Mouse (Mus musculus): ENCODE measurements around the gene Cts3. TPM values are rescaled to one million over a fixed set of nuclear protein-coding genes. Genes with fewer than 3 reads are reported as not detected.
"Not testable (repeated sequence)": the region's sequence is repeated elsewhere in the genome, so short reads cannot be mapped to it uniquely, and the experiment has no call there.

Cts3 gene
- not detected for total RNA-seq (2021)

- DNase-seq (ENCODE audit: low spot score) = no peak
- intact Hi-C loops (cut with DNase I) = no loop called here
Measured at GRCm38 (mm10) chr13:61570027-61570426, at the start of gene Cts3. Cts3 (minus strand) TSS chr13:61570127.

- DNase-seq (ENCODE audit: low spot score); intact Hi-C loops (cut with DNase I): not testable (repeated sequence)
Measured at GRCm38 (mm10) chr13:61568074-61568473, 1.9 kb downstream of the Cts3 start, which contains the start of gene Gm49352. Gm49352 (minus strand) TSS chr13:61568174.

- intact Hi-C loops (cut with DNase I) = no loop called here
- DNase-seq (ENCODE audit: low spot score) = no peak
Measured at GRCm38 (mm10) chr13:61541631-61542030, 28.3 kb downstream of the Cts3 start, which contains the start of gene Ctsm. Ctsm (minus strand) TSS chr13:61541839.

Other genes starting within 250 kb of the Cts3 start
- gene Cts7, start 211.9 kb downstream of the Cts3 start, total RNA-seq (2021) = not detected
- not detected for gene Ctsm, start 28.3 kb downstream of the Cts3 start, total RNA-seq (2021)
- gene Gm49352, start 2.0 kb downstream of the Cts3 start, total RNA-seq (2021) = not detected